Mouse (Mus musculus): ENCODE results near the gene Mpv17l2.
A peak's percentile ranks its signal among the peaks of the same experiment; 100 is the strongest.

The Mpv17l2 gene

GRCm38 (mm10) chr8:70767503-70767902, 6.8 kb upstream of the Mpv17l2 start:
- DNase-seq (ENCODE audit: low read depth, low spot score), result no peak

DNA sequence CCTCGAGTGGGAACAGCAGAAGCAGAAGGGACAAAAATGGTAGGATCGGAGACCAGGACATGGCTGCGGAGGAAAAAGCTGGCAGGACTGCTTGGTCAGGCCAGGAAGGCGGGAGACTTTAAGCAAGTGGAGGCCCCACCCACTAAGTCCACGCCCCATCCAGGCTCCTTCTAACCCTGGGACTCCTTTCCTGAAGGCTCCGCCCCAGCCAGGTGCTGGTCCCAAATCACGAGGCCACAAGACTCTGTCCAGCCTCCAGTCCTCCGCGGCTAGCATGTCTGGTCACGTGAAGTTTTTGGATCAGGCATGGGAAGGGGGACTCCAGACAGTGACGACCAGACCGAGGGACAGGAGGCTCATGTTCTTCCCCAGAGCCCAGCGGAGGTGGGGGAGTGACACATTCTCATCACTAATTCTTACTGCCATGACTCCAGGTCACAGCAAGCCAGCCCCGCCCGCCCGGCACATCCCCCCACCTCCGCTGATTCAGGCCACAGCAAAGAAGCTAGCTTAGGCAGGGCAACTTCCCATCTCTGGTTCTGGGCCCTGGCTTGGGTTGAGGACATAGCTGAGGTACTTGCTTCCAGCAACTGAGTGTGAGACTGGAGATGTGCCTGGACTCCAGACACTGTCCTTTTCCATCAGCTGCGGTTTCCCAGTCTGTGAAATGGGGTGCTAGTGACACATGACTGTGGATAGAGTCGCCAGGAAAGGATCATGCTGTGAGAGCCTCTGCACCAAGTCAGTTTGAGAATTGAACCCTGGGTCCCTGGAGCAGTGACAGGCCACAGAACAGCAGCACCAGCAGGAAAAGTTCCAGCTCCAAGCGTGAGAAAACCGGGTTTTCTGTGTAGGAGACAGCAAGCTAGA, 6.1 kb upstream of the Mpv17l2 start:
- DNase-seq (ENCODE audit: low read depth, low spot score), result no peak

- no peak for DNase-seq (ENCODE audit: low read depth, low spot score)
These were observed 5.3 kb upstream of the Mpv17l2 start for GRCm38 (mm10) chr8:70765838-70766570.

- DNase-seq (ENCODE audit: low read depth, low spot score), result no peak
These were observed 4.6 kb upstream of the Mpv17l2 start for GRCm38 (mm10) chr8:70765329-70765728.

- no peak for DNase-seq (ENCODE audit: low read depth, low spot score)
These were observed 3.9 kb upstream of the Mpv17l2 start for GRCm38 (mm10) chr8:70764676-70765075.

- DNase-seq (ENCODE audit: low read depth, low spot score), result no peak
These were observed 3.3 kb upstream of the Mpv17l2 start for GRCm38 (mm10) chr8:70764026-70764425.

DNA sequence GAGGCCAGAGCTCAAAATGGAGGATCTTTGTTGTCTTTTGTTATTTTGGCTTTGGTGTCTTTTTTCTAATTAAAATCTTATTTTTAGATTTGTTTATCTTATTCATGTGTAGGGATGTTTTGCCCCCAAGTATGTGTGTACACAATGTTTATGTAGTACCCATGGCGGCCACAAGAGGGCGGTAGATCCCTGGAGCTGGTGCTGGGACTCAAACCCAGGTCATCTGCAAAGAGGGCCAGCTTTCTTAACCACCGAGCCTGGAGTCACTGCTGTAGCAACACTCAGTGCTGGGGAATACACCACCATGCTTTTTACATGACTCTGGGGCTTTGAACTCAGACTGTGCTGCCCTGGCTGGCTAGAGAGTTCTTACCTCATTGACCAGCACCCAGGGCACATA, 2.6 kb upstream of the Mpv17l2 start:
- DNase-seq (ENCODE audit: low read depth, low spot score), result no peak

- no peak for DNase-seq (ENCODE audit: low read depth, low spot score)
These were observed 1.4 kb upstream of the Mpv17l2 start for GRCm38 (mm10) chr8:70762118-70762517.

- no peak for DNase-seq (ENCODE audit: low read depth, low spot score)
These were observed 396 bp downstream of the Mpv17l2 start for GRCm38 (mm10) chr8:70760350-70760749.

- no peak for DNase-seq (ENCODE audit: low read depth, low spot score)
These were observed 1.9 kb downstream of the Mpv17l2 start for GRCm38 (mm10) chr8:70758616-70759561.

- DNase-seq (ENCODE audit: low read depth, low spot score), result no peak
These were observed 2.5 kb downstream of the Mpv17l2 start for GRCm38 (mm10) chr8:70758308-70758615.

DNA sequence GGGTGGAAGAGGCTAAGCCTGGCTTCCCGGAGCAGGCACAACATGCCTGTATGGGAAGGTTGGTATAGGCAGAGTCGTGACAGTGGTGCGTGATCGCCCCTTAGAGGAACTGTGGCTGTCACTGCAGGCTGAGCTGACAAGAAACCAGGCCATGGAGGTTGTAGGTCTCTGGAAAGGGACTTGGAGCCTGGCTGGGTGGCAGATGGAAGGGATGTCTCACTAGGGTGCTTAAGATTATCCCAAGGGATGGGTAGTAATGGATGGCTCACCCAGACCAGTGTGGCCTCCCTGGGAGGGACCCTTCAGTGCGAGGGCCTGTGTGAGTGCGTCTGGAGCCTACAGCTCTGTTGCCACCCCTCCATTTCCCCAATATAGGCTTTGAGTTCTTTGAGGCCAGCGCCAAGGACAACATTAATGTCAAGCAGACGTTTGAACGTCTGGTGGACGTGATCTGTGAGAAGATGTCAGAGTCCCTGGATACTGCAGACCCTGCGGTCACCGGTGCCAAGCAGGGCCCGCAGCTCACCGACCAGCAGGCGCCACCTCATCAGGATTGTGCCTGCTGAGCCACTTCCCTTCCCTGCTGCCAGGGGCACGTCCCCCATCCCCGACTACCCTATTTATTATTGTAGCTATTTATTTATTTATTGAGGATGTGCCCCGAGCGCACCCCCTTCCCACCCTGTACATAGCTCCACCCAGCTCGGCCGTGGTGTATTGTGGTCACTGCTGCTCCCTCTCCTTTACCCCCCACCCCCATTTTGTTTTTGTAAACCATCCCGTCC, 3.0 kb downstream of the Mpv17l2 start:
- no peak for DNase-seq (ENCODE audit: low read depth, low spot score)

DNA sequence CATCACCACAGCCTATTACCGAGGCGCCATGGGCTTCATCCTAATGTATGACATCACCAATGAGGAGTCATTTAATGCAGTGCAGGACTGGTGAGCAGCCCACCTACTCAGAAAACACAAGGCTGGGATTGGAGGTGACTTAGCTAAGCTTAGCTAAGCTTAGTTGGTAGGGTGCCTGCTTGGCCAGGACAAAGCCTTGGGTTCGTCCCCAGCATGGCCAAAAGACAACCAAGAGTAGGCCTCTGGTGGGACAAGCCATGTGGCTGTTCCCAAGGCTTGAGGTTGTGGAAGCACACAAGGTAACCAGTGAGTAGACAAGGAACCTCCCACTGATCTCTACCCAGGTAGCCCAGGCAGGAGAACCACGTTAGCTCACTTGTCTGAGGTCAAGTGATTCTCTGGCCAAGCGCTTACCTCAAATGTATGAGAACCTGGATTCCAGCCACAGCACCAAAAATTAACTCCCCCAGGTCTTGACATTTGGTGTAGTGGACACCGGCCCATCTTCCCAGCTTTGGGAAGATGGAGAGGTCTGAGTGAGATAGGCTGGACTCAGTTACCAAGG, 4.2 kb downstream of the Mpv17l2 start:
- DNase-seq (ENCODE audit: low read depth, low spot score), result no peak

- no peak for DNase-seq (ENCODE audit: low read depth, low spot score)
These were observed 4.9 kb downstream of the Mpv17l2 start for GRCm38 (mm10) chr8:70755661-70756475.

DNA sequence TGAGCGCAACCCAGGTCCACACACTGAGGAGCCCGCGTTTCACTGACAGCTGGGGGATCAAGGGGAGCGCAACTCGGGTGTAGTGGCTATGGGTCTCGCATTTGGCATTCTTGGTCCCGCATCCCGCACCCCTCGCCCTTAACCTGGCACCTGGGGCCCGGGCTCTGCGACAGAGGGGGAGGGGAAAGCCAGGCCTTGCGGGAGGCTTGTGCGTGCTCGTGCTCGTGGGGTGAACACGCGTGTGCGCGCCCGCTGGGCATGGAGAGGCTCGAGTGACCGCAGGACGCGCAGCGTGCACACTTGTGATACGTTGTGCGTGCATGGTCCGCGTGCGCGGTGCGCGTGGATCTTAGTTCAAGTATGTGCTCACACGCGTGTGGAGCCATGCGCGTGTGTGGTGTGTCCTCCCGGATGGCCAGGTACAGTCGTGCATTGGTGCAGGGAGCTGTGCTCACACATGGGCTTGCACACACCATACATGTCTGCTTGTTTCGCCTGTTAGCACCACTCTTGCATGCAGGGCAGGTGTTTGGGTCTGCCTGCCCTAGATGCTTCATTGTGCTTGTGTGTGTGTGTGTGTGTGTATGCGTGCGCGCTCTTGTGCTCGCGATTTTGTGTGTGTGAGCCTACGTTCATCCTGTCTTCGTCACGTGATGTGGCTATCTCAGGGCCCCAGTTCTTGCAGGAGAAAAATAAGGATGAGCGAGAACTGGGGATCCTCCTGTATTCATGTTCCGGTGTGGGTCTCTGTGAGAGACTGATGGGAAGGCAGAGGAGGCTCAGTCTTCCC, 5.7 kb downstream of the Mpv17l2 start:
- DNase-seq (ENCODE audit: low read depth, low spot score), result no peak

- DNase-seq (ENCODE audit: low read depth, low spot score), result peak; percentile 94
These were observed 6.5 kb downstream of the Mpv17l2 start, which contains the start of gene Rab3a for GRCm38 (mm10) chr8:70754043-70754870. Gene Rab3a (plus strand): TSS chr8:70754679.

- no peak for DNase-seq (ENCODE audit: low read depth, low spot score)
These were observed 7.6 kb downstream of the Mpv17l2 start for GRCm38 (mm10) chr8:70753151-70753550.

Data from embryo, embryonic 11.5 days (tissue).